ENCODE assay signal across 21 mouse cellular contexts in the genomic region with DNA sequence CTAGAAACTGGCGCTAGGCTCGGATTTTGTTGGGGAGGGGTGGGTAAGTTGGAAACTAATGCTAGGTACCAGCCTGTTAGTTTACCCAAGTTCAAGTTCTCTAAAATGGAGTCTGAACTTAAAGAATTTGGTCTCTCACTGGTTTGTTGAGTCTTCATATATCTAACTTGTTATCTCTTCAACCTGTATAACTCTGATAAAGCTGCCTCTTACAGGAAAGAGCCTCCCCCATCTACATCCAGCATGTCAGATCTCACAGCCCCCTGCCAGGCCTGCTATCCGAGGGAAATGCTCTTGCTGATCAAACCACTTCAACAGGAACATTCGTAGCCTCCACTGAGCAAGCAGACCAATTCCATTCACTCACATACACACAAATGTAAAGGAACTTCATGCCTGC. TPM values are rescaled to one million over a fixed set of nuclear protein-coding genes. Genes with fewer than 3 reads are reported as not detected.
"Had no signal": no experiment of that assay in that cellular context is flagged by ENCODE, and none has a peak within 500 bp of the region (broad histone marks: within the 10 kb centered on the region; RNA-seq: fewer than 3 reads in every experiment).

No protein-coding gene starts in this region.

- H3K4me3 ChIP-seq: liver, embryonic 15.5 days; lung, embryonic 15.5 days; megakaryocyte, embryonic 14.5 days; midbrain, embryonic 12.5 days; neural tube, embryonic 12.5 days; stomach, embryonic 15.5 days had no signal

- H3K4me2 ChIP-seq: liver, embryonic 15.5 days; lung, embryonic 15.5 days; midbrain, embryonic 12.5 days; neural tube, embryonic 12.5 days; stomach, embryonic 15.5 days had no signal

- H3K9me3 ChIP-seq: liver, embryonic 15.5 days; lung, embryonic 15.5 days; megakaryocyte, embryonic 14.5 days; midbrain, embryonic 12.5 days; neural tube, embryonic 12.5 days; stomach, embryonic 15.5 days had no signal

- H3K4me1 ChIP-seq: lung, embryonic 15.5 days; neural tube, embryonic 12.5 days had no signal

- H3K27ac ChIP-seq: liver, embryonic 15.5 days; lung, embryonic 15.5 days; midbrain, embryonic 12.5 days; neural tube, embryonic 12.5 days; stomach, embryonic 15.5 days; stomach, postnatal 0 days had no signal

- H3K27me3 ChIP-seq: liver, embryonic 15.5 days; lung, embryonic 15.5 days; megakaryocyte, embryonic 14.5 days; midbrain, embryonic 12.5 days; neural tube, embryonic 12.5 days; stomach, embryonic 15.5 days had no signal

- ATAC-seq: liver, postnatal 0 days; lung, postnatal 0 days; midbrain, embryonic 16.5 days had no signal

- H3K9ac ChIP-seq: liver, embryonic 15.5 days; liver, postnatal 0 days; lung, embryonic 15.5 days; midbrain, embryonic 12.5 days; neural tube, embryonic 12.5 days; stomach, embryonic 15.5 days had no signal

- H3K36me3 ChIP-seq: liver, embryonic 15.5 days; lung, embryonic 15.5 days; midbrain, embryonic 12.5 days; neural tube, embryonic 12.5 days; stomach, embryonic 15.5 days had no signal

- DNase-seq: liver, postnatal 0 days; lung, adult 2 months; lung, postnatal 14 days; lung, postnatal 4 days; midbrain, embryonic 14.5 days; right cerebral cortex, postnatal 14 days; thymus, adult 2 months; thymus, postnatal 25 days; thymus, postnatal 4 days had no signal

RNA-seq across cellular contexts. Expression of a gene that starts 14.9 kb away (rescaled TPM):
- polyA plus RNA-seq: midbrain, embryonic 14.5 days had no signal

RNA-seq across cellular contexts. Expression of a gene that starts 20.3 kb away (rescaled TPM):
- polyA plus RNA-seq: testis, adult 2 months had no signal

RNA-seq across cellular contexts. Expression of a gene that starts 31.4 kb away (rescaled TPM):
- polyA plus RNA-seq: midbrain, embryonic 12.5 days; midbrain, embryonic 14.5 days; midbrain, embryonic 16.5 days; neural tube, embryonic 12.5 days; neural tube, embryonic 14.5 days; stomach, postnatal 0 days; testis, adult 2 months; urinary bladder, adult 2 months had no signal

RNA-seq across cellular contexts. Expression of a gene that starts 36.9 kb away (rescaled TPM):
- polyA plus RNA-seq: neural tube, embryonic 12.5 days; neural tube, embryonic 14.5 days had no signal

RNA-seq across cellular contexts. Expression of a gene that starts 46.4 kb away (rescaled TPM):
- polyA plus RNA-seq: midbrain, embryonic 14.5 days; midbrain, embryonic 16.5 days; neural tube, embryonic 12.5 days; neural tube, embryonic 14.5 days; stomach, postnatal 0 days had no signal
